Comparison of ENCODE assay signal across 25 mouse cellular contexts in the genomic region with DNA sequence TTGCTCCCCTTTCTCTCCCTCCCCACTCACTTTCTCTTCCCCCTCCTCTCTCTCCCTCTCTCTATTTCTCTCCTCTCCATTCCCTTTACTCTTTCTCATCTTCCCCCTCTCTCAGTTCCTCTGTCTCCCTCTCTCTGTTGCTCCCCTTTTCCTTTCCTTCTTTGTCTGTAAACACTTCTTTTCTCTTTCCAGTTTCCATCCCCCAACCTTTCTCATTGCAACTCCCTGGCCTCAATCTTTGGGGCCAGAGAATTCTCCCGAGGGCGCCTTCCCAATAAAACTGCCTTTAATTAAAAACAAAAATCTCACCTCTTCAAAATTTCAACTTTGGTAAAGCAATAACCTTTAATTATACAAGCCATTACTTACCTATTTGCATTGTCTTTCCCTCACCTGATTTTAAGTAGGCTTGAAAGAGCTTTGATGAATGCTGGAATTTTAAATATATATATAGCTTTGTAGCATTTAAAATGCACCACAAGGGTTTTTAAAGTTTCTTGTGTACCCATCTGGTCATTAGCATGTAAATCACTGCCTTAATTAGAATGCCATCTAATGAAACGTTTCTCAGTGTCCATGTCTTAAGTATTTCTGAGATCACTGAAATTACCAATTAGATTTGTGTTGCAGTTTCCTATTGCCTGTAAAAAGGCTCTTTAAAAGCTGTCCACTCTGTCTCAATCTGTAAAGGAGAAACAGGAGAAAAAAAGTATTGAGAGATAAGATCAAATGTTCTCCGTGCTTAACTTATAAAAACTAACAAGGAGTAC.
"Had no signal": no experiment of that assay in that cellular context is flagged by ENCODE, and none has a peak within 500 bp of the region (broad histone marks: within the 10 kb centered on the region; RNA-seq: fewer than 3 reads in every experiment).

No protein-coding gene starts in this region.

- H3K27ac ChIP-seq: heart, embryonic 10.5 days; hindbrain, embryonic 10.5 days; hindbrain, embryonic 12.5 days; hindbrain, embryonic 14.5 days; intestine, embryonic 15.5 days; layer of hippocampus, adult 2 months; left cerebral cortex, adult 2 months; limb, embryonic 10.5 days; limb, embryonic 12.5 days; liver, embryonic 12.5 days; liver, embryonic 14.5 days had no signal

- H3K9me3 ChIP-seq: heart, embryonic 10.5 days; hindbrain, embryonic 10.5 days; hindbrain, embryonic 12.5 days; intestine, embryonic 15.5 days; limb, embryonic 10.5 days; limb, embryonic 12.5 days; liver, embryonic 12.5 days had no signal

- ATAC-seq: hindbrain, embryonic 16.5 days; inflammation-experienced regulatory T-cells, adult 6 months; intestine, embryonic 15.5 days; intestine, postnatal 0 days; liver, embryonic 12.5 days had no signal

- H3K27me3 ChIP-seq: heart, embryonic 12.5 days; hindbrain, embryonic 12.5 days; intestine, embryonic 15.5 days; limb, embryonic 12.5 days; liver, embryonic 12.5 days had no signal

- H3K4me3 ChIP-seq: heart, embryonic 10.5 days; heart, embryonic 12.5 days; hindbrain, embryonic 10.5 days; hindbrain, embryonic 12.5 days; intestine, embryonic 15.5 days; layer of hippocampus, adult 2 months; left cerebral cortex, adult 2 months; limb, embryonic 10.5 days; limb, embryonic 12.5 days; liver, embryonic 12.5 days had no signal

- H3K36me3 ChIP-seq: heart, embryonic 10.5 days; heart, embryonic 12.5 days; hindbrain, embryonic 10.5 days; hindbrain, embryonic 12.5 days; intestine, embryonic 15.5 days; limb, embryonic 10.5 days; limb, embryonic 12.5 days; liver, embryonic 12.5 days had no signal

- H3K4me2 ChIP-seq: heart, embryonic 12.5 days; hindbrain, embryonic 12.5 days; hindbrain, embryonic 14.5 days; intestine, embryonic 15.5 days; limb, embryonic 12.5 days; liver, embryonic 12.5 days had no signal

- H3K4me1 ChIP-seq: heart, embryonic 10.5 days; heart, embryonic 12.5 days; hindbrain, embryonic 10.5 days; hindbrain, embryonic 12.5 days; intestine, embryonic 15.5 days; limb, embryonic 12.5 days; liver, embryonic 12.5 days had no signal

- H3K9ac ChIP-seq: heart, embryonic 12.5 days; hindbrain, embryonic 12.5 days; hindbrain, embryonic 14.5 days; intestine, embryonic 15.5 days; limb, embryonic 12.5 days; liver, embryonic 12.5 days; liver, embryonic 14.5 days had no signal

- DNase-seq: gastrocnemius, postnatal 14 days; heart, adult 18-20 months; heart, postnatal 10 days; heart, postnatal 4 days; kidney, adult 18-20 months; kidney, adult 8-10 months; kidney, postnatal 10 days; kidney, postnatal 25 days; kidney, postnatal 4 days; liver had no signal
